Mouse (Mus musculus): ENCODE results near the gene Tbc1d12. TPM values are rescaled to one million over a fixed set of nuclear protein-coding genes. Genes with fewer than 3 reads are reported as not detected.
A peak's percentile ranks its signal among the peaks of the same experiment; 100 is the strongest.

Gene Tbc1d12
- polyA plus RNA-seq, 1 experiment from 2014 or later: 3.6 TPM

GRCm38 (mm10) chr19:38914926-38915325 lies 78.5 kb downstream of the Tbc1d12 start:
- peaks cover 9% of the 10 kb centered on the region; the same call in 1 of the 2 replicates for H3K36me3 ChIP-seq
- H3K4me2 ChIP-seq: no peak overlapping the region
- ATAC-seq (ENCODE audit: insufficient number of reproducible peaks, insufficient read depth, low FRiP score, low TSS enrichment, low read depth): no peak
- H3K4me1 ChIP-seq (replicated peaks): no peaks in the 10 kb centered on the region
- H3K9me3 ChIP-seq: no peaks in the 10 kb centered on the region
- H3K9ac ChIP-seq (replicated peaks): no peak overlapping the region
- no peaks in the 10 kb centered on the region for H3K27me3 ChIP-seq
- no peak overlapping the region for H3K27ac ChIP-seq
- 94% methylated on average over 15 of the region's 15 CpGs for WGBS
- no peak overlapping the region for H3K4me3 ChIP-seq (replicated peaks)

DNA sequence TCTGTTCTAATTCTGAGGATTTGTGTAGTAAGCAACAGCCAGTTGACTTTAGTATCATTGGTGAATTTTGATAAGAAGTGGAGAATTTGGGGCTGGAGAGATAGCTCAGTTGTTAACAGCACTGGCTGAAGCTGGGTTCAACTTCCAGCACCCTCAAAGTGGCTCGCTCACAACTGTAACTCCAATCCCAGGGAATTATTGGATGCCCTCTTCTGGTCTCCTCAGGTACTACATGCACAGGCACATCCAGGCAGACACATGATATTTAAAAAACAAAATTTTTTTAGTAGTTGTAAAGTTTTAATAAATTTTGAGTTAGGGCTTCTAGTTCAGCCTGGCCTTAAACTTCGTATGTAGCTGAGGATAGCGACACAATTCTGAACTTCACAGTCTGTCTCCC lies 79.3 kb downstream of the Tbc1d12 start:
- no peaks in the 10 kb centered on the region for H3K4me1 ChIP-seq (replicated peaks)
- 47% methylated on average over 3 of the region's 3 CpGs for WGBS
- no peak for ATAC-seq (ENCODE audit: insufficient number of reproducible peaks, insufficient read depth, low FRiP score, low TSS enrichment, low read depth)
- H3K36me3 ChIP-seq: peaks cover 15% of the 10 kb centered on the region; the same call in 1 of the 2 replicates
- H3K4me3 ChIP-seq (replicated peaks): no peak overlapping the region
- H3K9ac ChIP-seq (replicated peaks): no peak overlapping the region
- H3K27ac ChIP-seq: no peak overlapping the region
- H3K27me3 ChIP-seq: no peaks in the 10 kb centered on the region
- no peak overlapping the region for H3K4me2 ChIP-seq
- H3K9me3 ChIP-seq: no peaks in the 10 kb centered on the region

- Histone ChIP-seq H3K4me3 (replicated peaks) (no peak overlapping the region), H3K36me3 (peaks cover 9% of the 10 kb centered on the region), H3K4me1 (replicated peaks) (peaks cover 19% of the 10 kb centered on the region), H3K9ac (replicated peaks) (no peak overlapping the region), H3K27ac (no peak overlapping the region), H3K4me2 (no peak overlapping the region), H3K9me3 (no peaks in the 10 kb centered on the region), H3K27me3 (no peaks in the 10 kb centered on the region)
- WGBS: 93% methylated on average over 11 of the region's 11 CpGs
- no peak for ATAC-seq (ENCODE audit: insufficient number of reproducible peaks, insufficient read depth, low FRiP score, low TSS enrichment, low read depth)
Observed at GRCm38 (mm10) chr19:38928481-38929158, 92.2 kb downstream of the Tbc1d12 start.

DNA sequence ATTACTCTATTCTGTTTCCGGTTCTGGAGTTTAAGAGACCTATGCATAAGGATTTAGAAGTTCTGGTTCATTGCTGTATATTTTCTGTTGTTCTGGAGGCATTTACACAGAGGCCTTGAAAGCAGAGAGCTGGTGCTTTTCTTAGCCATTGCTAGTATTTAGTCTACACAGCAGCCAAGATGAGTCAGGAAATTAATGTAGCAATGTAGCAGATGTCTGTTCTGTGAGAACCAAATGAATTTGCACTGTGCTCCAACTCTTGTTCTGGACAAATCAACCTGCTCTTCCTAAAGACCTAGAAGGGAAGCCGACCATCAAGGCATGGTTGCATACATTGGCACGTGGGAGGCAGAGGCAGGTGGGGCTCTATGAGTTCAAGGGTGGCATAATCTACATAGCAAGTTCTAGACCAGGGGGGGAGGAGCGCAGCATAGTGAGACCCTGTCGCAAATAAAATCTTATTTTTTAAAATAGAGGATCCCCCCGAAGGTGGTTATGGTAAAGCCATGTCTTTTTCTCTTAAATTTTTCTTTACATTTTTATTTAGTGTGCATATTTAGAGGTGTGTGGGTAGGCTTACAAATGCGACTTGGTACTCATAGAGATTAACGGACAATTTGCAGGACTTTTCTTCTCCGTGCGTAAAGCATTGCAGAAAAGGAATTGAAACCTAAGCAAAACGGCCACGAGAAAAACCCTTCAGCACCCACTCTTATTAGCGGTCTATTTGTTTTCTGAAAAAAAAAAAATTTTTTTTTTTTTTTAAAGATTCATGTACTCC lies 93.3 kb downstream of the Tbc1d12 start:
- WGBS: 75% methylated on average over 13 of the region's 13 CpGs

GRCm38 (mm10) chr19:38930252-38930787 lies 93.9 kb downstream of the Tbc1d12 start:
- H3K4me3 ChIP-seq (replicated peaks): peak overlapping the region; percentile 80
- H3K4me1 ChIP-seq (replicated peaks): peaks cover 19% of the 10 kb centered on the region
- H3K9me3 ChIP-seq: no peaks in the 10 kb centered on the region
- peak overlapping the region; percentile 93 for H3K9ac ChIP-seq (replicated peaks)
- peak overlapping the region; percentile 93; the same call in 1 of the 2 replicates for H3K27ac ChIP-seq
- peak overlapping the region; percentile 74 for H3K4me2 ChIP-seq
- H3K36me3 ChIP-seq: peaks cover 20% of the 10 kb centered on the region
- ATAC-seq (ENCODE audit: insufficient number of reproducible peaks, insufficient read depth, low FRiP score, low TSS enrichment, low read depth): peak; percentile 48; the same call in 1 of the 2 replicates
- no peaks in the 10 kb centered on the region for H3K27me3 ChIP-seq
- WGBS: 2% methylated on average over 23 of the region's 23 CpGs

More for the DNA sequence above, 93.3 kb downstream of the Tbc1d12 start:
- Histone ChIP-seq H3K4me2 (peak overlapping the region; percentile 74), H3K4me1 (replicated peaks) (peaks cover 19% of the 10 kb centered on the region), H3K36me3 (peaks cover 18% of the 10 kb centered on the region), H3K27ac (no peak overlapping the region), H3K9me3 (no peaks in the 10 kb centered on the region), H3K4me3 (replicated peaks) (peak overlapping the region; percentile 80), H3K9ac (replicated peaks) (no peak overlapping the region), H3K27me3 (no peaks in the 10 kb centered on the region)
- ATAC-seq (ENCODE audit: insufficient number of reproducible peaks, insufficient read depth, low FRiP score, low TSS enrichment, low read depth): no peak

DNA sequence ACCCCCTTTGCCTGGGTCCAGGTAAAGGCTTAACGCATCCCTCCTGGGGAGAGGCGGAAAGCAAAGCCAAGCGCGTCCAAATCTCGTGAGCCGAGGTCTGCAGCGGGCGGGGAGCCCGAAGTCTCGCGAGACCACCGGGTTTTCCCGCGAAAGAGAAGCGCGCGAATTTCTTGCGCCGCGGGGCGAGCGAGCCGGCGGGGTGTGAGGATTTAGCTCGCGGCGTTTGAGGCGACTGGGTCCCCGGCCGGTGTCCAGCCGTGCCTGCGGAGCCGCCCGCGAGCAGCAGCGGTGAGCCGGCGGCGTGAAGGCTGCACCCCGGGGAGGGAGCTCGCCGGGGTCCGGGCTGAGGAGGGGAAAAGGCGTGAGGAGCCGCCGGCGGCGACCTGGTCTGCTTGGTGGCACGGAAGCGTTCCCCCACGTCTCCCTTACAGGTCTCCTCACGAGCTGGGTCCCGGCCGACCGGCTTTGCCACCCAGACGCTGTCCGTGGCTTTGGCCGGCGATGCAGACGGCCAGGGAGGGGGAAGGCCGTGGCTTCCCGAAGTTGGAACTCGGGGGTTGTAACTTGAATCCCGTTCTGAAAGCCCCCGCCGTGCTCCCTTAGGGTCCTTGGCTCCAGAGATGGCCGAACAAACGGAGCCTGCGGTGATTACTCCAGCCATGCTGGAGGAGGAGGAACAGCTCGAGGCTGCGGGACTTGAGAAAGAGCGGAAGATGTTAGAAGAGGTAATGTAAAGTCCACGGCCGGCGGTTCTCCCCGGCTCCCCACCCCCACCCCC lies 94.6 kb downstream of the Tbc1d12 start, which contains the start of gene Hells:
Hells (plus strand) TSS at position 128 of the 778 bp plus-strand sequence.
- peak; percentile 91 for ATAC-seq (ENCODE audit: insufficient number of reproducible peaks, insufficient read depth, low FRiP score, low TSS enrichment, low read depth)
- Histone ChIP-seq H3K36me3 (peaks cover 25% of the 10 kb centered on the region), H3K4me3 (replicated peaks) (peak within 1 kb of the TSS; percentile 80), H3K4me1 (replicated peaks) (peaks cover 19% of the 10 kb centered on the region), H3K4me2 (peak within 1 kb of the TSS; percentile 74), H3K9ac (replicated peaks) (peak within 1 kb of the TSS; percentile 93), H3K27me3 (no peaks in the 10 kb centered on the region), H3K9me3 (no peaks in the 10 kb centered on the region), H3K27ac (peak within 1 kb of the TSS; percentile 93)
- under 1% methylated on average over 76 of the region's 76 CpGs for WGBS

DNA sequence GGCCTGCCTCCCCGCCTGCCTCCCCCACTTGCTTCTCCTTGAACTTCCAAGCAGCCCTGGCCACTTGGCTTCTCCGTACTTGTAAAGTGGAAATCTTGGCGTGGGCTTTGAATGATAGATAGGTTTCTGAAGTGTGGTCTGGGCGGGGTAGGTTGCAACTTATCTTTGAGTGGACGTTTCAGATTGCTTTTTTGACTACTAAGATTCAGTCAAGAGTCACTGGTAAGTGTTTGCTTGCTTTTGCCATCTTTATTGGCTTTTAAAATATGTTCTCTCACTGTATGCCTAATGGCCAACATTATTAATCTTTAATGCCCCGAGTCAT lies 95.1 kb downstream of the Tbc1d12 start:
- Histone ChIP-seq H3K36me3 (peaks cover 29% of the 10 kb centered on the region), H3K9me3 (no peaks in the 10 kb centered on the region), H3K27ac (peak overlapping the region; percentile 93), H3K4me2 (peak overlapping the region; percentile 74), H3K4me3 (replicated peaks) (peak overlapping the region; percentile 80), H3K4me1 (replicated peaks) (peaks cover 19% of the 10 kb centered on the region), H3K9ac (replicated peaks) (peak overlapping the region; percentile 93), H3K27me3 (no peaks in the 10 kb centered on the region)
- ATAC-seq (ENCODE audit: insufficient number of reproducible peaks, insufficient read depth, low FRiP score, low TSS enrichment, low read depth): no peak
- under 1% methylated on average over 6 of the region's 6 CpGs for WGBS

GRCm38 (mm10) chr19:38944590-38945307 lies 108.4 kb downstream of the Tbc1d12 start:
- Histone ChIP-seq H3K36me3 (peaks cover 74% of the 10 kb centered on the region), H3K27me3 (no peaks in the 10 kb centered on the region), H3K4me1 (replicated peaks) (no peaks in the 10 kb centered on the region), H3K4me3 (replicated peaks) (no peak overlapping the region), H3K27ac (no peak overlapping the region), H3K4me2 (no peak overlapping the region), H3K9me3 (no peaks in the 10 kb centered on the region), H3K9ac (replicated peaks) (no peak overlapping the region)
- no peak for ATAC-seq (ENCODE audit: insufficient number of reproducible peaks, insufficient read depth, low FRiP score, low TSS enrichment, low read depth)
- 91% methylated on average over 2 of the region's 2 CpGs for WGBS

Measured in limb, embryonic 12.5 days (tissue).